Mouse (Mus musculus): ENCODE measurements around the gene Slc4a8. TPM values are rescaled to one million over a fixed set of nuclear protein-coding genes. Genes with fewer than 3 reads are reported as not detected.
A peak's percentile ranks its signal among the peaks of the same experiment; 100 is the strongest.

Gene Slc4a8
- polyA plus RNA-seq, 1 experiment = not detected

DNA sequence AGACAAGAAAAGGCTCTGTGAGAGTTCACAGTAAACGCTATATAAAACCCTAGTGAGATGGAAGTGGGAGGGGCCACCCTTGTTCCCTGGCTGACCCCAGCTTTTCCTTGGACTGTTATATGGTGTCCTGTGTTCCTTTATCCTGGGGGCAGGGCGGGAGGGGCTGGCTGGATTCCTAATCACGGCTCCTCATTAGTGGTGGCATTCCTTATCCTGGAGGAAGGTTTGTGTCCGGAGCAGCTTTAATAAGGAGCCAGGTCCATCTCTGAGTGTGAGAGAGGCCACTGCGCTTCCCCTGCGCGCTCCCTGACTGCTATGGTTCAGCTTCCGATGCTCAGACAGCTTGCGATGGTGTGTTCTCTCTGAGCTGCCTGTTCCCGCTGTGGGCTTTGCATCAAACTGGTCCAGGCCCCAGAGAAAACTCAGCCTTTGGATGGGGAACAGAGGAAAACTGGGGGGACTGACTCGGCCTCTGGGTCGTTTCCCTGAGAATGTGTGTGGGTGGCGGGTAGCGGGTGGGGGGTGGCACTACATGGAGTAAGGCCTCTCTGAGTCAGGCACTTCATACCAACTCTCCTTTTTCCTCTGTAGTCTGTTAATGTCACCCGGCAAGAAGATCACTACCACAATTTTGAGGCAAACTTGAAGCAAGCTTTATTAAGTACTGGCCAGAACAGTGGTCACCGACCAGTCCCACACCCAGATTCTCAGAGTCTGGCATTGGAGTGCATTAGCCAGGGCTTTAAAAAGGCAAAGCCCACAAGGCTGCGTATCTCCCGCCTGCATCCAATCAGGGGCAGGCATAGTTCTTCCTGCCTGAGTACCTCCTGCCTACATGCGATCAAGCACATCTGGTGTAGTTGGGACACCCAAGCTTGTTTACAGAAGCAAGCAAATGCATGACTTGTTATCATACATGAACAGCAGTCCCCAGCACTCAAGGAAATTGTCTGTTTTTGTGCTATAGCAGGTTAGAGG lies 13.9 kb downstream of the Slc4a8 start:
- TF ChIP-seq POLR2A (IDR thresholded peaks at IDR 0.05; ENCODE audit: insufficient read depth, low read depth, low read length) = no peak
- TF ChIP-seq CTCF (IDR thresholded peaks at IDR 0.05; ENCODE audit: insufficient read depth, low read depth, low read length) = no peak
- H3K4me1 ChIP-seq (ENCODE audit: control insufficient read depth, insufficient read depth, low read length) = peaks cover 36% of the 10 kb centered on the region
- H3K4me3 ChIP-seq (ENCODE audit: insufficient read depth, low read depth, low read length) = no peak overlapping the region
- 49% methylated on average over 19 of the region's 19 CpGs for WGBS
- no peak overlapping the region for H3K27ac ChIP-seq (ENCODE audit: insufficient read depth, low read depth, low read length)

DNA sequence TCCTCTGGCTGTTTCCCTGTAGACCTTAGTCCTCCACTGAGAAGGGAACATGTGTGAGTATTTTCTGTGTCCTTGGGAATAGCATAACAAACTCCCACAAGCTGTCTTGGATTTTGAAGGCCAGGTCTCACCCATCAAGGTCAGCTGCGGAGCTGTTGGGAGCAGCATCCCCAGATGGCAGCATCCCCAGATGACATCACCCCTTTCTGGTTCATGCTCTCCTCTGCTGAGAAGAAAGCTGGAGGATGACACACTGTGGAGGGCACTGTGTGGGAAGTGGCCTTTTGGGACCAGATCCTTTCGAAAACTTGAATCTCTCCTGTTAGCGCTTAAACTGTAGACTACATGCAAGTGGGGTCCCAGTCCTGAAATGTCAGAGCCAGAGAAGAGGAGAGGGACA lies 14.9 kb downstream of the Slc4a8 start:
- no peak for TF ChIP-seq CTCF (IDR thresholded peaks at IDR 0.05; ENCODE audit: insufficient read depth, low read depth, low read length)
- no peak for TF ChIP-seq POLR2A (IDR thresholded peaks at IDR 0.05; ENCODE audit: insufficient read depth, low read depth, low read length)
- no peak overlapping the region for H3K4me3 ChIP-seq (ENCODE audit: insufficient read depth, low read depth, low read length)
- H3K27ac ChIP-seq (ENCODE audit: insufficient read depth, low read depth, low read length) = peak overlapping the region; percentile 14
- WGBS = 49% methylated on average over 3 of the region's 3 CpGs
- H3K4me1 ChIP-seq (ENCODE audit: control insufficient read depth, insufficient read depth, low read length) = peaks cover 38% of the 10 kb centered on the region

DNA sequence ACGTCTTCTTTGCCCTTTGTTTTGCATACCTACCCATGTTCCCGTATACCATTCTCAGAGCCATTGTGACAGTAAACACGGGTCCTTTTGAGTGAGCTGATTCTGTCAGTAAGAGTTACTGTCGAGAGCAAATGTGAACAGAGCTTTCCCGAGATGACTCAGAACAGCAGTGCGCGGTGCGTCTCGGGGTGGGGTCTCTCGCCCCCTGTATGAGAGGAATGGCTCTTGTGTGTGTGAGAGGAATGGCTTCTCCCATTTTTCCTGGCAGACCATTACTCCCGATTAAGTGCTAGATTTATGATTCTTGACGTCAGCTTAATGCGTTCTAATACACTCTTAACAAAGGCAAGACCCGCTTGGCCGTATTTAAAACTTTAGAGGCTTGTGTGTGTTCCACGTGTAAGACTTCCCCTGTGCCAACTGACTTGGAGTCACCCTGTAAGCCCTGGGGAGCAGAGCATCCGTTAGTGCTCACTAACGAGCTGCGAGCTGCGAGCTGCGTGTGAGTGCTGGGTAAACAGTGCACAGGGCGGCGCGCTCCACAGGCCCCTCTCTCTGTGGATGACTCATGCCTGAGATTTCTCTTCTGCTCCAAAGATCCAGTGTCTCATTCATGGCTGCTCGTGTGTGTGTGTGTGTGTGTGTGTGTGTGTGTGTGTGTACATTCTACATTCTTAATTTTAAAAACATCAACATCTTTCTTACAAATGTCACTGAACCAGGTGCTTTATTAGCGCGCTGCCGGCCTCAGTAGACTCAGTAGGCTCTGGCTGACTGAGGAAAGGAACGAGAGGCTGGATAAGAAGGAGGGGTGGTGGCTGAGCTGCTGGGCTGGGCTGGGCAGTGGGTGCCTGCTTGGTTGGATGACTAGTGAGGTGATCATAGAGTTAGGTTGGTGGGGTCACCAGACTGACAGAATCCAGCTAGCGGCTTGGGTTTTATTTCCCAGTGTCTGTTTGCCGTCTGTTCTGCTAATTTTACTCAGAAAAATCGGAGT lies 15.8 kb downstream of the Slc4a8 start:
- H3K27ac ChIP-seq (ENCODE audit: insufficient read depth, low read depth, low read length) = peak overlapping the region; percentile 64
- no peak for TF ChIP-seq POLR2A (IDR thresholded peaks at IDR 0.05; ENCODE audit: insufficient read depth, low read depth, low read length)
- TF ChIP-seq CTCF (IDR thresholded peaks at IDR 0.05; ENCODE audit: insufficient read depth, low read depth, low read length) = no peak
- H3K4me1 ChIP-seq (ENCODE audit: control insufficient read depth, insufficient read depth, low read length) = peaks cover 38% of the 10 kb centered on the region
- WGBS = 39% methylated on average over 32 of the region's 32 CpGs
- no peak overlapping the region for H3K4me3 ChIP-seq (ENCODE audit: insufficient read depth, low read depth, low read length)

- H3K4me3 ChIP-seq (ENCODE audit: insufficient read depth, low read depth, low read length) = no peak overlapping the region
- TF ChIP-seq CTCF (IDR thresholded peaks at IDR 0.05; ENCODE audit: insufficient read depth, low read depth, low read length) = no peak
- no peak for TF ChIP-seq POLR2A (IDR thresholded peaks at IDR 0.05; ENCODE audit: insufficient read depth, low read depth, low read length)
- peaks cover 38% of the 10 kb centered on the region for H3K4me1 ChIP-seq (ENCODE audit: control insufficient read depth, insufficient read depth, low read length)
- WGBS = 59% methylated on average over 10 of the region's 10 CpGs
- H3K27ac ChIP-seq (ENCODE audit: insufficient read depth, low read depth, low read length) = no peak overlapping the region
Measured at GRCm38 (mm10) chr15:100779896-100780295, 18.3 kb downstream of the Slc4a8 start.

DNA sequence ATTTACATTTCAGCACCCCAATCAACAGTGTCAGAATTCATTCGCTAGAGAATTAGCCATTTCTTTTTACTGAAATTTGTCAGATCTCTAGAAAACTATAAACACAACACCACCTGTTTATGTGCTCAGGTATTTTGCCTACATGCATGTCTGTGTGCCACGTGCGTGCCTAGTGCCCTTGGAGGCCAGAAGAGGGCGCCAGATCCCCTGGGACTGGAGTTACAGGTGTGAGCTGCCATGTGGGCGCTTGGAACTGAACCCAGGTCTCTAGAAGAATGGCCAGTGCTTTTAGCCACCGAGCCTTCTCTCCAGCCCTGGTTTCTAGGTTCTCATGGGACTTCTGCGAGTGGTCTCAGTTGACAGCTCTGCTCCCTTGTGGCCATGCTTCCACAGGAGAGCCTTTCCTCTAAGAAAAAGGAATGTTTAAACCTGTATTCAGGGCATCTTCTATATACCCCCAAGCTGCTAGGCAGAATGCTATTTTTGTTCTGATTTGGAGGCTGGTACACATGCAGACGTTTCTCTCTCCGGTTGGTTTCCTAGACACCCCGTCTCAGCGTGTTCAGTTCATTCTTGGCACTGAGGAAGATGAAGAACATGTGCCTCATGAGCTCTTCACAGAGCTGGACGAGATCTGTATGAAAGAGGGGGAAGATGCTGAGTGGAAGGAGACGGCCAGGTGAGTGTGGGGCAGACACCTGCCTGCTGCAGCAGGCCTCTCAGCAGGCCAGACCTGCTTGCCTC lies 21.9 kb downstream of the Slc4a8 start:
- H3K4me3 ChIP-seq (ENCODE audit: insufficient read depth, low read depth, low read length) = no peak overlapping the region
- TF ChIP-seq POLR2A (IDR thresholded peaks at IDR 0.05; ENCODE audit: insufficient read depth, low read depth, low read length) (no peak), CTCF (IDR thresholded peaks at IDR 0.05; ENCODE audit: insufficient read depth, low read depth, low read length) (no peak)
- peaks cover 10% of the 10 kb centered on the region; the same call in 1 of the 2 replicates for H3K4me1 ChIP-seq (ENCODE audit: control insufficient read depth, insufficient read depth, low read length)
- no peak overlapping the region for H3K27ac ChIP-seq (ENCODE audit: insufficient read depth, low read depth, low read length)
- 87% methylated on average over 13 of the region's 13 CpGs for WGBS

- TF ChIP-seq CTCF (IDR thresholded peaks at IDR 0.05; ENCODE audit: insufficient read depth, low read depth, low read length) (no peak), POLR2A (IDR thresholded peaks at IDR 0.05; ENCODE audit: insufficient read depth, low read depth, low read length) (no peak)
- no peak overlapping the region for H3K4me3 ChIP-seq (ENCODE audit: insufficient read depth, low read depth, low read length)
- 90% methylated on average over 6 of the region's 6 CpGs for WGBS
- H3K27ac ChIP-seq (ENCODE audit: insufficient read depth, low read depth, low read length) = no peak overlapping the region
- H3K4me1 ChIP-seq (ENCODE audit: control insufficient read depth, insufficient read depth, low read length) = no peaks in the 10 kb centered on the region
Measured at GRCm38 (mm10) chr15:100790219-100790618, 28.7 kb downstream of the Slc4a8 start.

DNA sequence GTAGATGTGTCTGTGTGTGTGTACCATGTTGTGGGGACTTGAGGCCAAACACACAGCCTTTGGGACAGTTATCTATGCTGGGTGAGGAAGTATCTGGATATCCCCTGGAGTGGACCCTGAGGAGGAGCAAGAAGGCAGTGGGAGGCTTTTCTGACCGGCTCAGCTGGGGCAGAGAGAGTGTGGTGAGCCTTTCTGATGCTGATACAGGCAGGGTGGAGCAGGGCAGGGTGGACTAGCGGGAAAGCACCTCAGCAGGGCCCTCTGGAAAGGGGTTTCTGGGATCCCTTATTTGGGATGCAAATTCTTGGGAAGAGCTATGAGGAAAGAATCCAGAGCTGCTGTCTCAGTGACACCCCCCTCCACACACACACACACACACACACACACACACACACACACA lies 30.8 kb downstream of the Slc4a8 start:
- TF ChIP-seq CTCF (IDR thresholded peaks at IDR 0.05; ENCODE audit: insufficient read depth, low read depth, low read length) (no peak), POLR2A (IDR thresholded peaks at IDR 0.05; ENCODE audit: insufficient read depth, low read depth, low read length) (no peak)
- no peak overlapping the region for H3K27ac ChIP-seq (ENCODE audit: insufficient read depth, low read depth, low read length)

DNA sequence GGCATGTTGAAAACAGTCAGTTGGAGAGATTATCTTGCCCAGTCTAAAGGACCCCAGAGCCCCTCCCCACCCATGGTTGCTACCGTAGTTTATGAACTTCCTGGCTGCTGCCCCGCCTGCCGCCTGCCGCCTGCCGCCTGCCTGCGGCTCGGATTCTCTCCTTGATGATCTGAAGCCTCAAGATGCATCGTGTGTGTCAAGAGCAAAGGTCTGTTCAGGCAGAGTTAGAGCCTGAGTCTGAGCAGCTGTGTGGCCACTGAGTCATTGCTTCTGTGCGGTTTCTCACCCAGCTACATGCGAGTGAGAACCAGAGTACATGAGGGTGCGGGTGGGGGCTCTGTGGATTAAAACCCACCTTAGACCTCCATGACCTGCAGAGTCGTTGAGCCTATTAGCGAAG lies 39.4 kb downstream of the Slc4a8 start:
- 82% methylated on average over 13 of the region's 13 CpGs for WGBS
- H3K4me1 ChIP-seq (ENCODE audit: control insufficient read depth, insufficient read depth, low read length) = no peaks in the 10 kb centered on the region; the same call in 1 of the 2 replicates
- TF ChIP-seq POLR2A (IDR thresholded peaks at IDR 0.05; ENCODE audit: insufficient read depth, low read depth, low read length) (no peak), CTCF (IDR thresholded peaks at IDR 0.05; ENCODE audit: insufficient read depth, low read depth, low read length) (no peak)
- no peak overlapping the region for H3K4me3 ChIP-seq (ENCODE audit: insufficient read depth, low read depth, low read length)
- no peak overlapping the region for H3K27ac ChIP-seq (ENCODE audit: insufficient read depth, low read depth, low read length)

More for the DNA sequence above, 30.8 kb downstream of the Slc4a8 start:
- 80% methylated on average over 2 of the region's 2 CpGs for WGBS
- Histone ChIP-seq H3K4me3 (ENCODE audit: insufficient read depth, low read depth, low read length) (no peak overlapping the region), H3K4me1 (ENCODE audit: control insufficient read depth, insufficient read depth, low read length) (no peaks in the 10 kb centered on the region)
